Mouse (Mus musculus) embryonic facial prominence, embryonic 15.5 days (tissue): ENCODE measurements around the gene Rbbp5. TPM values are rescaled to one million over a fixed set of nuclear protein-coding genes. Genes with fewer than 3 reads are reported as not detected.

Experiments
- ATAC-seq: fragments of 200-750 bp; cut with Nextera tagmentation; 2 replicates; pipeline ENCODE4 v1.8.0; 2017; ENCODE audit warnings: low read depth, moderate TSS enrichment; ENCODE audit not compliant: insufficient number of reproducible peaks, low FRiP score, low TSS enrichment
- H3K27ac ChIP-seq: fragments of 300-500 bp; sonication (generic); replicated peaks from 2 replicates; pipeline ENCODE4 v1.5.1; 2015; ENCODE audit warnings: mild to moderate bottlenecking, inconsistent platforms
- H3K27me3 ChIP-seq: fragments of 300-500 bp; sonication (generic); 2 replicates; pipeline ENCODE4 v1.6.1; 2015; ENCODE audit warnings: inconsistent platforms
- H3K36me3 ChIP-seq: fragments of 300-500 bp; sonication (generic); 2 replicates; pipeline ENCODE4 v1.6.1; 2015; ENCODE audit warnings: mild to moderate bottlenecking, inconsistent platforms
- H3K4me1 ChIP-seq: fragments of 300-500 bp; sonication (generic); 2 replicates; pipeline ENCODE4 v1.6.1; 2015; ENCODE audit warnings: inconsistent platforms
- H3K4me2 ChIP-seq: fragments of 300-500 bp; sonication (generic); replicated peaks from 2 replicates; pipeline ENCODE4 v1.6.1; 2015; ENCODE audit warnings: mild to moderate bottlenecking, inconsistent platforms
- H3K4me3 ChIP-seq: fragments of 300-500 bp; sonication (generic); replicated peaks from 2 replicates; pipeline ENCODE4 v1.5.1; 2015; ENCODE audit warnings: mild to moderate bottlenecking, inconsistent platforms
- H3K9ac ChIP-seq: fragments of 300-500 bp; sonication (generic); 2 replicates; pipeline ENCODE4 v1.6.1; 2015; ENCODE audit warnings: inconsistent platforms
- H3K9me3 ChIP-seq: fragments of 300-500 bp; sonication (generic); replicated peaks from 2 replicates; pipeline ENCODE4 v1.6.1; 2016; ENCODE audit warnings: inconsistent platforms
- WGBS: fragments of 180-500 bp; shearing (Covaris S2); methylation state at CpG from one replicate; pipeline ENCODE4 v1.1.7; 2015; 5-methylcytosine and 5-hydroxymethylcytosine counted together
- polyA plus RNA-seq: library from polyadenylated mRNA; unstranded; fragments of >200 nt; fragmentation: Nextera tagmentation; extraction: Ambion mirVana; gene quantifications from 2 replicates; pipeline ENCODE4 v1.2.1, GENCODE M21; 2015

The Rbbp5 gene
- polyA plus RNA-seq, 1 experiment from 2014 or later: 41.6 TPM

DNA sequence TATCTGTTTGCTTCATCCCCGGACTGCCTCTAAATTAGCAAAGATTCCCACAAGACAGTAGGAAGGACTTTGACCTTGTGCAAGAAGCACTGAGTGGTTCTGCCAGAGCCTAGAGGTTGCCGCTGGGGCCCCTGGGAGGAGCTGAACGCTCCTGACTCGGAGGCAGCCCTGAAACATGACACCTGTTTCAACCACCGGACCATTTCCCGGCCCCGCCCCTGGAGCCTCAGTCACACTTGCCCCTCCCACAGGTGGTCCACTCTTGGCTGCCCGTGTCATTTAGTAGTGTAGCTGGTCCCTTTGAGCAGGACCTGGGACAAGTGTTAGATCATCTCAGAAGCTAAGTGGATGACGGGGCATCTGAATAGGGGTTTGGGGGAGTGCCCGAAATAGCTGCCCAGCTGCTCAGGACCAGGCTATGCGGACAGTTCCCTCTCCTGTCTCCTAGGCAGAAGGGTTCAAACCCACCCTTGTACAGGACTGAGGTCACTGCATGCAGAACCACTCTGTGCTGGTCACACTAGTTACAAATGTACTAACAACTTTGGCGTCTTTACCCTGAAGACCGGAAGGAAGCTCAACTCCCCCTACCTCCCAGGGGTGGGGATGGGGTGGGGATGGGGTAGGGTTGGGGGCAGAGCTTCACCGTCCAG lies 64.1 kb downstream of the Rbbp5 start:
- Histone ChIP-seq H3K4me3 (no peak overlapping the region), H3K36me3 (no peaks in the 10 kb centered on the region), H3K4me1 (peaks cover 10% of the 10 kb centered on the region), H3K27ac (no peak overlapping the region), H3K9ac (no peak overlapping the region), H3K27me3 (peaks cover 51% of the 10 kb centered on the region), H3K9me3 (no peaks in the 10 kb centered on the region), H3K4me2 (no peak overlapping the region)
- WGBS: 2% methylated on average over 14 of the region's 14 CpGs
- peak; percentile 31; the same call in 1 of the 2 replicates for ATAC-seq

DNA sequence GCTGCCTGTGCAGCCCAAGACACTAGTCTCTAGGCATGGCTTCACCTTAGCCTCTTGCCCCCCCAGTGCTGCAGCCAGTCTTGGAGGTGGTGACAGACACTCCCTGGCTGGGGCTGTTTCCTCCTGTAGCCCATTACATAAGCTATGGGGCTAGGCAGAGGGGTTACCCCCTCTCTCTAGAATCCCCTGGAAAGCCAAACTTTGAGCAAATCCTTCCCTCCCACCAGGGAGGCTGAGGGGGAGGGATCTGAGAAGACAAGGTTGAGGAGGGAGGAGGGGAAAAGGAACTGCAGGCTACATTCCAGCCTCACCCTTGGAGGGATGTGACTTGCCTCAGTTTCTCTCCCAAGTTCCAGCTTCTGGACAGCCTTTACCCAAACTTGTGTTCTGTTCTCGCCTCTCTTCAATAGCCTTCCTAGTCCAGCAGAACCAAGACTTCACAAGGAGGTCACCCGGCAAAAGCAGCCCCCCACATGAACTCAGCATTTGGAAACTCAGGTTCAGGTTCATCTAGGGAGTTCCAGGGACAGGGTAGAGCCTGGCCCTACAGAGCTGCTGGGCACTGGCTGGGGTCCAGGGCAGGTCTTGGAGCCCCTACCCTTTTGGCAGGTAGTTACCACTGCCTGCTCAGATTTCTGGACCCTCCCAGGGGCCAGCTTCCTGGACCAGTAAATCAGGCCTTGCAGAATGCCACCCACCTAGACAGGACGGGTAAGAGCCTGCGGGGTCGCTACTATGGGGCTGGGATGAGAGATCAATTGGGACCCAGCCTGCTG lies 64.8 kb downstream of the Rbbp5 start:
- Histone ChIP-seq H3K4me1 (peaks cover 10% of the 10 kb centered on the region), H3K9me3 (no peaks in the 10 kb centered on the region), H3K4me3 (peak overlapping the region; percentile 26; the same call in 1 of the 2 replicates), H3K9ac (no peak overlapping the region), H3K27ac (no peak overlapping the region), H3K4me2 (no peak overlapping the region), H3K36me3 (no peaks in the 10 kb centered on the region), H3K27me3 (peaks cover 51% of the 10 kb centered on the region)
- no peak for ATAC-seq
- WGBS: 9% methylated on average over 5 of the region's 5 CpGs

DNA sequence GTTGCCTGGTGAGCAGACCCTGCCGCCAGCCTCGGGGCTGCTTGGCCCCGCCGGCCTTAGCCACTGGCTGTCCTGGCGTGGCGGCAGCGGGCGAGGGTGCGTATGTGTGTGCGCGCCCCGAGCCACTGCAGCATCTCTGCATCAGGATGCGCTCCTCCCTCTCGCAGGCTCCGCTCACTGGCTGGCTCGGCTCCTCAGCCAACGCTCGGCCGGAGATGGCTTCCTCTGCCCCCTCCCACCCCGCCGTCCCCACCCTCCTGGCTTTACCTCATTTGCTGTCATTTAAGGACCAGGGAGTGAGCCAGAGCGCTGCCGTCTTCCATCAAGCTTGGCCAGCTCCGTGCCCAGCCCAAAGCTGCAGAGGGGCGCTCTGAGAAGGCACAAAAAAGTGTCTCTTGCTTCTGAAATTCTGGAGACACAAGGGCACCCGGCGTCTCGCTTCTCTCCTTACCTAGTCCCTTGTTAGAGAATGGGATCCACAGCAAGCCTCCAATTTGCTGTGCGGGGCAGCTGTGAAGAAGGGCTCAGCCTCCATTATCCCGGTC lies 65.7 kb downstream of the Rbbp5 start, which contains the start of gene Cntn2:
Gene Cntn2, minus strand, starts transcription at position 495 of the 545 bp plus-strand sequence.
- peaks cover 51% of the 10 kb centered on the region for H3K27me3 ChIP-seq
- H3K9ac ChIP-seq: no peak within 1 kb of the TSS
- ATAC-seq: no peak
- H3K27ac ChIP-seq: no peak within 1 kb of the TSS
- H3K4me3 ChIP-seq: peak within 1 kb of the TSS; percentile 26
- no peaks in the 10 kb centered on the region for H3K9me3 ChIP-seq
- no peaks in the 10 kb centered on the region for H3K36me3 ChIP-seq
- 1% methylated on average over 30 of the region's 30 CpGs for WGBS
- H3K4me1 ChIP-seq: peaks cover 10% of the 10 kb centered on the region
- H3K4me2 ChIP-seq: peak within 1 kb of the TSS; percentile 48

DNA sequence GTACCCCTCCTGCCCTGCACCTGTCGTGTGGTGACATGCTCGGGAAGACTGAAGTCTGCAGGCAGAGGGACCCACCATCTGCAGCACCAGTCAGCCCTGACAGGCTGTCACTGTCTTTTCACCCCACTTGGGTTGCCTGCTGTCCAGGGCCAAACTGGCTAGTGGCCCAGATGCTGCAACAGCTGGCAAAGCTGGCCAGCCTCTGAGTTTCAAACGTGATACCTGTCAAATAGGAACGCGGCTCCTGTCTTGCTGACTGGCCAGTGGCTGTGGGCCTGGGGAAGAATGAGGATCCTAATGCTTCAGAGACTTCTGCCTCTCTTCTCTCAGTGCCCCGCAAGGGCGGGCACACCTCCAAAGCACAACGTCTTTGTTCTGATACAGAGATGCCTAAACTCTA lies 66.6 kb downstream of the Rbbp5 start:
- H3K27me3 ChIP-seq: peaks cover 48% of the 10 kb centered on the region
- H3K9ac ChIP-seq: no peak overlapping the region

More for the DNA sequence above, 66.6 kb downstream of the Rbbp5 start:
- Histone ChIP-seq H3K9me3 (no peaks in the 10 kb centered on the region), H3K4me1 (peaks cover 10% of the 10 kb centered on the region), H3K27ac (no peak overlapping the region), H3K4me3 (no peak overlapping the region), H3K36me3 (no peaks in the 10 kb centered on the region), H3K4me2 (no peak overlapping the region)
- no peak for ATAC-seq
- WGBS: 67% methylated on average over 8 of the region's 8 CpGs

Other genes starting within 250 kb of the Rbbp5 start
- gene Gm10188, start 247.6 kb upstream of the Rbbp5 start, polyA plus RNA-seq: not detected in 2 replicates
- 0.29 and 0.87 TPM in 2 replicates for gene Klhdc8a, start 178.7 kb upstream of the Rbbp5 start, polyA plus RNA-seq
- 8.5 and 9.1 TPM in 2 replicates for gene Nuak2, start 161.2 kb upstream of the Rbbp5 start, polyA plus RNA-seq
- gene Tmcc2, start 86.1 kb upstream of the Rbbp5 start, polyA plus RNA-seq: 9.8 and 10.7 TPM in 2 replicates
- gene Dstyk, start 59.8 kb upstream of the Rbbp5 start, polyA plus RNA-seq: 15.6 and 18.0 TPM in 2 replicates
- gene Tmem81, start 28.9 kb downstream of the Rbbp5 start, polyA plus RNA-seq: 1.9 and 2.0 TPM in 2 replicates
- gene Cntn2, start 65.9 kb downstream of the Rbbp5 start, polyA plus RNA-seq: 1.4 and 1.5 TPM in 2 replicates